Mouse (Mus musculus): ENCODE measurements around the gene Jph3.

GRCm38 (mm10) chr8:121730646-121731045 is 1.2 kb downstream of the Jph3 start:
- TF ChIP-seq CTCF (IDR thresholded peaks at IDR 0.05; ENCODE audit: extremely low read depth, insufficient read depth, low read length) = no peak
- TF ChIP-seq POLR2A (IDR thresholded peaks at IDR 0.05; ENCODE audit: extremely low read depth, insufficient read depth, low read length) = no peak

Data from cortical plate, adult 2 months (tissue).